Mouse (Mus musculus) heart, postnatal 36 days (tissue): ENCODE results near the gene Slfnl1. TPM values are rescaled to one million over a fixed set of nuclear protein-coding genes. Genes with fewer than 3 reads are reported as not detected.

Source experiments
- DNase-seq, 2 experiments: peaks; one replicate each; pipeline ENCODE4 v3.0.0; 2021 to 2022
- intact Hi-C: fragments of 180-260 bp; cut with DNase I; formaldehyde crosslinking; loops from one replicate; pipeline ENCODE4 v1.15.1; 2025
- total RNA-seq, 2 experiments: library from RNA; stranded (reverse); gene quantifications; 2 replicates each; pipeline ENCODE4 v1.2.3; 2021

The Slfnl1 gene
- not detected for total RNA-seq

GRCm38 (mm10) chr4:120531986-120532385 lies at the start of gene Slfnl1:
TSS of gene Slfnl1 (plus strand) at chr4:120532231.
- intact Hi-C loops: no loop called here
- DNase-seq: no peak

GRCm38 (mm10) chr4:120487707-120488106 lies 44.3 kb upstream of the Slfnl1 start:
- intact Hi-C loops: no loop called here
- peak in 1 of 2 experiments; percentile 10 for DNase-seq

- DNase-seq: no peak
- intact Hi-C loops: no loop called here
Observed at GRCm38 (mm10) chr4:120506955-120507354, 25.1 kb upstream of the Slfnl1 start.

- intact Hi-C loops: no loop called here
- no peak for DNase-seq
Observed at GRCm38 (mm10) chr4:120511203-120511602, 20.8 kb upstream of the Slfnl1 start.

- intact Hi-C loops: no loop called here
Observed at GRCm38 (mm10) chr4:120514366-120514765, 17.7 kb upstream of the Slfnl1 start.

GRCm38 (mm10) chr4:120516491-120516890 lies 15.5 kb upstream of the Slfnl1 start:
- intact Hi-C loops: no loop called here
- DNase-seq: no peak

More at GRCm38 (mm10) chr4:120514366-120514765, 17.7 kb upstream of the Slfnl1 start:
- DNase-seq: no peak

- no peak for DNase-seq
- intact Hi-C loops: no loop called here
Observed at GRCm38 (mm10) chr4:120516907-120517306, 15.1 kb upstream of the Slfnl1 start.

- no peak for DNase-seq
- intact Hi-C loops: no loop called here
Observed at GRCm38 (mm10) chr4:120517335-120517734, 14.7 kb upstream of the Slfnl1 start.

- DNase-seq: no peak
- intact Hi-C loops: no loop called here
Observed at GRCm38 (mm10) chr4:120521761-120522160, 10.3 kb upstream of the Slfnl1 start.

- DNase-seq: no peak
- intact Hi-C loops: no loop called here
Observed at GRCm38 (mm10) chr4:120522351-120522750, 9.7 kb upstream of the Slfnl1 start.

- intact Hi-C loops: no loop called here
- no peak for DNase-seq
Observed at GRCm38 (mm10) chr4:120523092-120523491, 8.9 kb upstream of the Slfnl1 start.

- DNase-seq: no peak
- intact Hi-C loops: no loop called here
Observed at GRCm38 (mm10) chr4:120528171-120528570, 3.9 kb upstream of the Slfnl1 start.

- no peak for DNase-seq
- intact Hi-C loops: no loop called here
Observed at GRCm38 (mm10) chr4:120538664-120539063, 6.6 kb downstream of the Slfnl1 start.

GRCm38 (mm10) chr4:120544896-120545295 lies 12.9 kb downstream of the Slfnl1 start:
- no peak for DNase-seq
- intact Hi-C loops: no loop called here

GRCm38 (mm10) chr4:120556592-120556991 lies 24.6 kb downstream of the Slfnl1 start:
- intact Hi-C loops: no loop called here
- no peak for DNase-seq

- no peak for DNase-seq
- intact Hi-C loops: no loop called here
Observed at GRCm38 (mm10) chr4:120565726-120566125, 33.7 kb downstream of the Slfnl1 start.

GRCm38 (mm10) chr4:120568005-120568404 lies 36.0 kb downstream of the Slfnl1 start:
- intact Hi-C loops: no loop called here
- DNase-seq: peak in 1 of 2 experiments; percentile 31

GRCm38 (mm10) chr4:120569025-120569424 lies 37.0 kb downstream of the Slfnl1 start:
- intact Hi-C loops: no loop called here
- peak in 1 of 2 experiments; percentile 4 for DNase-seq

GRCm38 (mm10) chr4:120569486-120570437 lies 37.7 kb downstream of the Slfnl1 start, which contains the start of gene Ctps:
TSS of gene Ctps (minus strand) at chr4:120570276.
- DNase-seq: peak; percentile 92 to 98
- intact Hi-C loops: loop anchor here (5.0 kb wide), 1 partner anchor 162 kb away; the partner anchor contains the start of gene Scmh1

GRCm38 (mm10) chr4:120570438-120571069 lies 38.5 kb downstream of the Slfnl1 start:
- DNase-seq: no peak
- intact Hi-C loops: loop anchor here (5.0 kb wide), 1 partner anchor 163 kb away; the partner anchor contains the start of gene Scmh1

- intact Hi-C loops: loop anchor here (5.0 kb wide), 1 partner anchor 164 kb away; the partner anchor contains the start of gene Scmh1
Observed at GRCm38 (mm10) chr4:120571070-120571464, 39.0 kb downstream of the Slfnl1 start.

More at GRCm38 (mm10) chr4:120571070-120571464, 39.0 kb downstream of the Slfnl1 start:
- no peak for DNase-seq
